Mouse (Mus musculus): Measurements from ENCODE around the gene Dus2. TPM values are rescaled to one million over a fixed set of nuclear protein-coding genes. Genes with fewer than 3 reads are reported as not detected.

Dus2 gene
- polyA plus RNA-seq, 1 experiment from 2014 or later = 7.6 TPM

DNA sequence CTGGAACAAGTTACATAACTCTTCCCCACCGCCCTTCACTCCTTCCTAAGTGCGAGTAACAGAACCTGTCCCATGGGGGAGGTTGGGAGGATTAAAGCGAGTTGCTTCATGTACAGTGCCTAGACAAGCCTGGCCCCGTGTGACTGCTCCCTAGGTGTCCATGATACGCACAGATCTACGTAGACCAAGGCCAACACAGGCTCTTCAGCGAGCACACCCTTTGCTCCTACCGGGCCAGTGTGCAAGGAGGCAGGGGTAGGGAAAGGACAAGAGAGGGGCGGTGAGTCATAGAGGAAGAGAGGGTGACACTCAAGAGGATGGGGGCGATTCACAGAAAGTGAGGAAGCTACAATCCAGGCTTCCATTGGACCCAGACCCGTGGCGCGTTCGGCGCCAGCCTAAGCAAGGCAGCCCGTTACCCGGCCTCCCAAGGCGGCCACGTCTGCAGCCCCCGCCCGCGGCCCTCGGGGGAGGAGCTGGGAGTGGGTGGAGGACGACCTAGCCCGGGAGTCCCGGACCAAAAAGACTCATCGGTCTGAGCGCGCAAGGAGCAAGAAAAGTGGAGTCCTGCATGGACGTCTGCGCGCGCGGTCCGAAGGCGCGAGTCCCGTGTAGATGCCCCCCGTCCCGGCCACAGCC is 25.8 kb upstream of the Dus2 start:
- Histone ChIP-seq H3K9me3 (ENCODE audit: control insufficient read depth) (no peaks in the 10 kb centered on the region), H3K36me3 (ENCODE audit: control insufficient read depth, insufficient read depth) (no peaks in the 10 kb centered on the region), H3K9ac (ENCODE audit: low read depth, low read length) (peak overlapping the region; percentile 58), H3K27me3 (replicated peaks; ENCODE audit: control insufficient read depth, insufficient read depth, low read length) (peaks cover 8% of the 10 kb centered on the region; the same call in 1 of the 2 replicates), H3K4me1 (replicated peaks; ENCODE audit: control insufficient read depth, insufficient read depth, low read length) (no peaks in the 10 kb centered on the region), H3K4me2 (replicated peaks; ENCODE audit: low read depth) (peak overlapping the region; percentile 80), H3K4me3 (ENCODE audit: low read depth, low read length) (peak overlapping the region; percentile 62), H3K27ac (ENCODE audit: low read depth, low read length) (peak overlapping the region; percentile 74)
- TF ChIP-seq CTCF (IDR thresholded peaks at IDR 0.05; ENCODE audit: low read depth) = no peak
- ATAC-seq = peak; percentile 34
- 3% methylated on average over 40 of the region's 40 CpGs for WGBS

DNA sequence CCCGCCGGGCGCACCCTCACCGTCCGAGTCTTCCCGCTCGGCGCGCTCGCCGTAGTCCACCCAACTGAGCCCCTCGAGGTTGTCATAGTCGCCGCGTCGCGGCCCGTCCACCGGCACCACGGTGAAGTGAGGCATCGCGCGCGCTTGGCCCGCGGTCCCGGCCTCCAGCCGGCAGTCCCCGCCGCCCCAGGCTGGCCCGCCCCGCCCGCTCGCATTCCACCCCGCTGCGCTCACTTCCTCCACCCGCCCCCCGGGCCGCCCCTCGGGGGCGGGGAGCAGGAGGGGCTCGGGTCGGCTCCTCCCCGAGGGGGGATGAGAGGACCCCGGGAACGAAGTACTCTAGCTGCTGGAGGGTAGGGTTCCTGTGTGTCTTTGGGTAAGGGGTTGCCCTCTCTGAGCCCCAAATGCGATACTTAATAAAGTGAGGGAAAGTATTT is 25.2 kb upstream of the Dus2 start, which contains the start of gene Slc12a4:
Gene Slc12a4 (minus strand): TSS at position 193 of the 437 bp plus-strand sequence.
- Histone ChIP-seq H3K4me2 (replicated peaks; ENCODE audit: low read depth) (peak within 1 kb of the TSS; percentile 80), H3K9ac (ENCODE audit: low read depth, low read length) (peak within 1 kb of the TSS; percentile 58), H3K9me3 (ENCODE audit: control insufficient read depth) (no peaks in the 10 kb centered on the region), H3K4me1 (replicated peaks; ENCODE audit: control insufficient read depth, insufficient read depth, low read length) (no peaks in the 10 kb centered on the region), H3K27ac (ENCODE audit: low read depth, low read length) (peak within 1 kb of the TSS; percentile 74), H3K4me3 (ENCODE audit: low read depth, low read length) (peak within 1 kb of the TSS; percentile 62), H3K36me3 (ENCODE audit: control insufficient read depth, insufficient read depth) (no peaks in the 10 kb centered on the region), H3K27me3 (replicated peaks; ENCODE audit: control insufficient read depth, insufficient read depth, low read length) (peaks cover 8% of the 10 kb centered on the region; the same call in 1 of the 2 replicates)
- TF ChIP-seq CTCF (IDR thresholded peaks at IDR 0.05; ENCODE audit: low read depth) = no peak
- ATAC-seq = peak; percentile 69
- WGBS = under 1% methylated on average over 41 of the region's 47 CpGs

DNA sequence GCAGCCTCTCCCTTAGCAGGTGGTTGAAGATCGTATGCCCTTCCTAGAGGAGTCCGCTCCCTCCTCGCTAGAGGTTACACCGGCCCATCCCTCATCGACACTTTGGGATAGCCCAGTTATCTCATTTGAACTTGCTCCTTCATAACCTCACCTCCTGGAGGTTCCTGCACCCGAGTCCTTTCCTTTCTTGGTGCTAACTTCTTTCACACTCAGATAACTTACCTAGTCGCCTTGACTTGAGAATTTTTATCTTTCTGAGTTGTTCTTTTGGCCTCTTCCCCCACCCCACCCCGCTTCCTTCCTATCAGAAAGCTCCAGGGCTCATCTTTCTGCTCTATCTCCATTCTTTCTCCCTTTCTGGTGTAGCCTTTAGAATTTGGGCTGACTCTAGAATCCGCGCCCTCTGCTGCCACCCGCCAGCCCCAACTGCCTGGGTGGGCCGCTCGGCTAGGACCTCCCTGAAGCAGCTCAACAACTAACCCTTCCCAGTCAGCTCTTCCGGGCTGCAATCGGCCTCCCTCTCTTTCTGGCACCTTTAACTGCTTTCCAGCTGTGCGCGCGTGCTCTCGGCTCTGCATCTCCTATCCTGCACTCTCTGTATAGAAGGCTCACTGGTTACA is 24.3 kb upstream of the Dus2 start:
- no peak for ATAC-seq
- H3K27ac ChIP-seq (ENCODE audit: low read depth, low read length) = peak overlapping the region; percentile 41
- no peak for TF ChIP-seq CTCF (IDR thresholded peaks at IDR 0.05; ENCODE audit: low read depth)
- peak overlapping the region; percentile 80 for H3K4me2 ChIP-seq (replicated peaks; ENCODE audit: low read depth)
- H3K9ac ChIP-seq (ENCODE audit: low read depth, low read length) = no peak overlapping the region
- 11% methylated on average over 19 of the region's 19 CpGs for WGBS
- no peaks in the 10 kb centered on the region for H3K4me1 ChIP-seq (replicated peaks; ENCODE audit: control insufficient read depth, insufficient read depth, low read length)
- H3K4me3 ChIP-seq (ENCODE audit: low read depth, low read length) = peak overlapping the region; percentile 3; the same call in 1 of the 2 replicates
- no peaks in the 10 kb centered on the region for H3K9me3 ChIP-seq (ENCODE audit: control insufficient read depth)
- H3K27me3 ChIP-seq (replicated peaks; ENCODE audit: control insufficient read depth, insufficient read depth, low read length) = peaks cover 8% of the 10 kb centered on the region; the same call in 1 of the 2 replicates
- no peaks in the 10 kb centered on the region for H3K36me3 ChIP-seq (ENCODE audit: control insufficient read depth, insufficient read depth)

DNA sequence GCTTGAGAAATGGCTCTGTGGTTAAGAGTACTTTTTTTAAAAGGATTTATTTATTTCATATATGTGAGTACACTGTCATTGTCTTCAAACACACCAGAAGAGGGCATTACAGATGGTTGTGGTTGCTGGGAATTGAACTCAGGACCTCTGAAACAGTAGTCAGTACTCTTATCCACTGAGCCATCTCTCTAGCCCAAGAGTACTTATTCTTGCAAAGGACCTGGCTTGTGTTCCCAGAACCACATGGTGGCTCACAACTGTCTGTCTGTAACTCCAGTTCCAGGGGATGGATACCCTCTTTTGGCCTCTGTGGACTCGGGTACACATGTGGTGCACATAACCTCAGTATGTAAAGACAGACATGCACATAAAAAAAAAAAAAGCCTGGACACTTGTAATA is 21.8 kb upstream of the Dus2 start:
- no peak overlapping the region for H3K9ac ChIP-seq (ENCODE audit: low read depth, low read length)
- peaks cover 8% of the 10 kb centered on the region; the same call in 1 of the 2 replicates for H3K27me3 ChIP-seq (replicated peaks; ENCODE audit: control insufficient read depth, insufficient read depth, low read length)
- WGBS = 94% methylated on average over 1 of the region's 1 CpGs
- no peak overlapping the region for H3K4me2 ChIP-seq (replicated peaks; ENCODE audit: low read depth)
- H3K4me3 ChIP-seq (ENCODE audit: low read depth, low read length) = no peak overlapping the region
- ATAC-seq = no peak
- no peaks in the 10 kb centered on the region for H3K4me1 ChIP-seq (replicated peaks; ENCODE audit: control insufficient read depth, insufficient read depth, low read length)
- no peaks in the 10 kb centered on the region for H3K9me3 ChIP-seq (ENCODE audit: control insufficient read depth)
- no peak for TF ChIP-seq CTCF (IDR thresholded peaks at IDR 0.05; ENCODE audit: low read depth)
- no peaks in the 10 kb centered on the region for H3K36me3 ChIP-seq (ENCODE audit: control insufficient read depth, insufficient read depth)
- no peak overlapping the region for H3K27ac ChIP-seq (ENCODE audit: low read depth, low read length)

DNA sequence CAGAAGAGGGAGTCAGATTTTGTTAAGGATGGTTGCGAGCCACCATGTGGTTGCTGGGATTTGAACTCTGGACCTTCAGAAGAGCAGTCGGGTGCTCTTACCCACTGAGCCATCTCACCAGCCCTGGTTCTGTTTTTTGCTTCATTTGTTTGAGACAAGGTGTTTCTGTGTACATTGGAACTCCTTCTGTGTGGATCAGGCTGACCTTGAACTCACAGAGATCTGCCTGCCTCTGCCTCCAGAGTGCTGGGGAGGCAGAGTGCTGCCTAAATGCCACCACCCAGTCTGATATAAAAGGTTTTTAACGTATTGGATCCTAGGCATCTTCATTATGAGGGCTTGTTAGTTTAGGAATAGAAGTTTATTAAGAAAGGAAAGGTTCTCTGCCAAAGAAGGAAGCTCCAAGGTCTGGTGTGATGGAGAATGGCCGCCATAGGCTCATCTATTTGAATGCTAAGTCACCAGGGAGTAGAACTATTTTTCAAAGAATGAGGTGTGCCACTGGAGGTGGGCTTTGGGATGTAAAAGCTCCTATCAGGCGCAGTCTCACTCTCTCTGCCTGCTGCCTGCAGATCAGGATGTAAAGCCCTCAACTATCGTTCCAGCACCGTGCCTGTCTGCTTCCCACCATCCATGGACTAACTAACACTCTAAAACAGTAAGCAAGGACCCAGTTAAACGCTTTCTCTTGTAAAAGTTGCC is 20.0 kb upstream of the Dus2 start:
- no peaks in the 10 kb centered on the region for H3K4me1 ChIP-seq (replicated peaks; ENCODE audit: control insufficient read depth, insufficient read depth, low read length)
- no peak overlapping the region for H3K27ac ChIP-seq (ENCODE audit: low read depth, low read length)
- no peaks in the 10 kb centered on the region for H3K27me3 ChIP-seq (replicated peaks; ENCODE audit: control insufficient read depth, insufficient read depth, low read length)
- ATAC-seq = no peak
- no peaks in the 10 kb centered on the region for H3K9me3 ChIP-seq (ENCODE audit: control insufficient read depth)
- no peaks in the 10 kb centered on the region for H3K36me3 ChIP-seq (ENCODE audit: control insufficient read depth, insufficient read depth)
- H3K4me2 ChIP-seq (replicated peaks; ENCODE audit: low read depth) = no peak overlapping the region
- no peak overlapping the region for H3K9ac ChIP-seq (ENCODE audit: low read depth, low read length)
- no peak overlapping the region for H3K4me3 ChIP-seq (ENCODE audit: low read depth, low read length)
- 76% methylated on average over 8 of the region's 8 CpGs for WGBS
- no peak for TF ChIP-seq CTCF (IDR thresholded peaks at IDR 0.05; ENCODE audit: low read depth)

DNA sequence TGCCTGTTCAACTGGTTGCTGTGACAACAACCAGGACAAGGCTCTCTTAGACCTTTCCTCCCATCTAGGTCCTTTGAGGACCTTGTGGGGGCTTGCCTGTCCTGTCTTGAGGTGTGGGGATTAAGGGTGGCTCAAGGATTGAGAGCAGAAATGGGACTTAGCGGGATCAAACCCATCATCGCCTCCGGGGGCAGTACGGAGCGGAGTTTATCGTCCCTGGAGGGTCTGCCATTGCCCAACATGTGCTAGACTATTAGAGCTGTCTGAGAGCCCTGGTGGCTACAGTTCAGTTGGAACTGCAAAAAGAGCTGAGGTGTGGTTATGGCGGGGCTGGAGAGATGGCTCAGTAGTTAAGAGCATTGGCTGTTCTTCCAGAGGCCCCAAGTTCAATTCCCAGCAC is 15.8 kb upstream of the Dus2 start:
- ATAC-seq = no peak
- Histone ChIP-seq H3K27me3 (replicated peaks; ENCODE audit: control insufficient read depth, insufficient read depth, low read length) (no peaks in the 10 kb centered on the region), H3K36me3 (ENCODE audit: control insufficient read depth, insufficient read depth) (no peaks in the 10 kb centered on the region), H3K9me3 (ENCODE audit: control insufficient read depth) (no peaks in the 10 kb centered on the region), H3K27ac (ENCODE audit: low read depth, low read length) (no peak overlapping the region), H3K4me3 (ENCODE audit: low read depth, low read length) (no peak overlapping the region), H3K9ac (ENCODE audit: low read depth, low read length) (no peak overlapping the region), H3K4me2 (replicated peaks; ENCODE audit: low read depth) (no peak overlapping the region), H3K4me1 (replicated peaks; ENCODE audit: control insufficient read depth, insufficient read depth, low read length) (no peaks in the 10 kb centered on the region)
- TF ChIP-seq CTCF (IDR thresholded peaks at IDR 0.05; ENCODE audit: low read depth) = peak; percentile 9; the same call in 1 of the 2 replicates
- 76% methylated on average over 7 of the region's 7 CpGs for WGBS
